Mouse (Mus musculus) ES-E14 (cell line): ENCODE results near the gene Bdkrb2. TPM values are rescaled to one million over a fixed set of nuclear protein-coding genes. Genes with fewer than 3 reads are reported as not detected.
A peak's percentile ranks its signal among the peaks of the same experiment; 100 is the strongest.

Experiments
- DNase-seq: peaks from one replicate; pipeline ENCODE4 v3.0.0-alpha.2; 2013; ENCODE audit warnings: low read depth, low spot score
- H3K27ac ChIP-seq: 2 replicates; pipeline ENCODE4 v1.5.1; 2012; ENCODE audit warnings: low read depth, mild to moderate bottlenecking, low read length, moderate library complexity, mixed read lengths; ENCODE audit not compliant: poor library complexity, insufficient read depth, severe bottlenecking
- H3K36me3 ChIP-seq: 2 replicates; pipeline ENCODE4 v1.6.1; 2012; ENCODE audit warnings: mild to moderate bottlenecking, low read length, moderate library complexity, mixed read lengths; ENCODE audit not compliant: control insufficient read depth, poor library complexity, insufficient read depth, severe bottlenecking
- H3K4me1 ChIP-seq, 2 experiments: fragments of 150-350 bp in 1 of 2; sonication (generic) in 1 of 2; 2 replicates each; pipeline ENCODE4 v1.6.1; 2012; ENCODE audit warnings: low read length in 2 of 2, mild to moderate bottlenecking in 1 of 2, mixed read lengths in 1 of 2; ENCODE audit not compliant: control insufficient read depth in 2 of 2, insufficient read depth in 2 of 2, poor library complexity in 1 of 2
- H3K4me3 ChIP-seq, 2 experiments: fragments of 150-350 bp in 1 of 2; sonication (generic) in 1 of 2; 2 replicates each; pipeline ENCODE4 v1.5.1; 2012; ENCODE audit warnings: low read length in 2 of 2, low read depth in 1 of 2, mild to moderate bottlenecking in 1 of 2, mixed read lengths in 1 of 2; ENCODE audit not compliant: insufficient read depth in 1 of 2, poor library complexity in 1 of 2, severe bottlenecking in 1 of 2
- H3K9ac ChIP-seq: 2 replicates; pipeline ENCODE4 v1.6.1; 2012; ENCODE audit warnings: low read depth, mild to moderate bottlenecking, low read length, mixed read lengths; ENCODE audit not compliant: poor library complexity, insufficient read depth, severe bottlenecking
- H3K9me3 ChIP-seq: fragments of 150-350 bp; sonication (generic); 2 replicates; pipeline ENCODE4 v1.6.1; 2012; ENCODE audit warnings: low read depth, mild to moderate bottlenecking, low read length; ENCODE audit not compliant: control insufficient read depth, insufficient read depth
- CHD2 ChIP-seq: IDR thresholded peaks from 2 replicates; pipeline ENCODE4 v1.6.1; 2014; ENCODE audit warnings: mild to moderate bottlenecking, low read depth, low read length, inconsistent platforms
- HCFC1 ChIP-seq: IDR thresholded peaks from 2 replicates; pipeline ENCODE4 v1.6.1; 2012; ENCODE audit warnings: low read length, inconsistent platforms, borderline replicate concordance; ENCODE audit not compliant: insufficient read depth
- MAFK ChIP-seq: IDR thresholded peaks from 2 replicates; pipeline ENCODE4 v1.6.1; 2014; ENCODE audit warnings: mild to moderate bottlenecking, low read depth, low read length, inconsistent platforms; ENCODE audit not compliant: insufficient read depth
- ZC3H11A ChIP-seq: IDR thresholded peaks from 2 replicates; pipeline ENCODE4 v1.6.1; 2012; ENCODE audit warnings: low read depth, mild to moderate bottlenecking, inconsistent platforms, low read length, borderline replicate concordance
- ZNF384 ChIP-seq: IDR thresholded peaks from 2 replicates; pipeline ENCODE4 v1.6.1; 2012; ENCODE audit warnings: low read depth, low read length, inconsistent platforms
- in situ Hi-C, 2 experiments: fragments of 600-800 bp; cut with MboI; formaldehyde crosslinking; loops; one replicate each; pipeline ENCODE4 v1.15.1; 2025; ENCODE audit warnings: low sequenced_read_pairs in 2 of 2, inconsistent platforms in 1 of 2; ENCODE audit not compliant: unreplicated experiment in 2 of 2
- total RNA-seq: library from RNA; depleted of rRNA; stranded (reverse); fragments of 300-350 nt; gene quantifications from 2 replicates; pipeline ENCODE4 v1.2.3, GENCODE M21; 2012

Gene Bdkrb2
- total RNA-seq, 1 experiment: 1.2 TPM

GRCm38 (mm10) chr12:105543751-105544150 lies 19.3 kb upstream of the Bdkrb2 start:
- H3K9ac ChIP-seq: no peak overlapping the region
- peaks cover 2 to 9% of the 10 kb centered on the region in 2 experiments; a peak in 3 of 4 replicates for H3K4me1 ChIP-seq
- in situ Hi-C loops: no loop called here
- H3K9me3 ChIP-seq: no peaks in the 10 kb centered on the region
- TF ChIP-seq HCFC1 (no peak), MAFK (no peak), ZNF384 (no peak), ZC3H11A (no peak), CHD2 (no peak)
- no peak for DNase-seq
- no peaks in the 10 kb centered on the region for H3K36me3 ChIP-seq
- H3K4me3 ChIP-seq: no peak overlapping the region
- H3K27ac ChIP-seq: no peak overlapping the region

- Histone ChIP-seq H3K4me3 (no peak overlapping the region), H3K27ac (no peak overlapping the region), H3K9ac (no peak overlapping the region), H3K4me1 (peaks cover 2 to 9% of the 10 kb centered on the region in 2 experiments; a peak in 3 of 4 replicates), H3K36me3 (no peaks in the 10 kb centered on the region), H3K9me3 (no peaks in the 10 kb centered on the region)
- in situ Hi-C loops: no loop called here
- DNase-seq: no peak
- no peak for TF ChIP-seq HCFC1
- TF ChIP-seq CHD2: no peak
These were observed 18.2 kb upstream of the Bdkrb2 start for GRCm38 (mm10) chr12:105544872-105545271.

GRCm38 (mm10) chr12:105545696-105546435 lies 17.2 kb upstream of the Bdkrb2 start:
- peaks cover 2 to 9% of the 10 kb centered on the region in 2 experiments; a peak in 3 of 4 replicates for H3K4me1 ChIP-seq
- H3K9me3 ChIP-seq: no peaks in the 10 kb centered on the region
- TF ChIP-seq HCFC1 (no peak), ZC3H11A (no peak), ZNF384 (no peak), MAFK (no peak), CHD2 (no peak)
- peak; percentile 56 for DNase-seq
- no peaks in the 10 kb centered on the region for H3K36me3 ChIP-seq
- peak overlapping the region in 1 of 2 experiments; percentile 8; a peak in 1 of 4 replicates for H3K4me3 ChIP-seq
- in situ Hi-C loops: no loop called here
- no peak overlapping the region for H3K9ac ChIP-seq
- H3K27ac ChIP-seq: no peak overlapping the region

GRCm38 (mm10) chr12:105546538-105546937 lies 16.5 kb upstream of the Bdkrb2 start:
- Histone ChIP-seq H3K4me3 (peak overlapping the region in 1 of 2 experiments; percentile 8; a peak in 1 of 4 replicates), H3K4me1 (peaks cover 2 to 9% of the 10 kb centered on the region in 2 experiments; a peak in 3 of 4 replicates), H3K27ac (no peak overlapping the region), H3K9ac (no peak overlapping the region), H3K36me3 (no peaks in the 10 kb centered on the region), H3K9me3 (no peaks in the 10 kb centered on the region)
- in situ Hi-C loops: no loop called here
- TF ChIP-seq HCFC1 (no peak), ZC3H11A (no peak), ZNF384 (no peak), CHD2 (no peak), MAFK (no peak)
- DNase-seq: no peak
